Mouse (Mus musculus): ENCODE data around the gene Trim46. TPM values are rescaled to one million over a fixed set of nuclear protein-coding genes. Genes with fewer than 3 reads are reported as not detected.

Gene Trim46
- polyA plus RNA-seq, 1 experiment from 2014 or later, result 13.5 TPM

DNA sequence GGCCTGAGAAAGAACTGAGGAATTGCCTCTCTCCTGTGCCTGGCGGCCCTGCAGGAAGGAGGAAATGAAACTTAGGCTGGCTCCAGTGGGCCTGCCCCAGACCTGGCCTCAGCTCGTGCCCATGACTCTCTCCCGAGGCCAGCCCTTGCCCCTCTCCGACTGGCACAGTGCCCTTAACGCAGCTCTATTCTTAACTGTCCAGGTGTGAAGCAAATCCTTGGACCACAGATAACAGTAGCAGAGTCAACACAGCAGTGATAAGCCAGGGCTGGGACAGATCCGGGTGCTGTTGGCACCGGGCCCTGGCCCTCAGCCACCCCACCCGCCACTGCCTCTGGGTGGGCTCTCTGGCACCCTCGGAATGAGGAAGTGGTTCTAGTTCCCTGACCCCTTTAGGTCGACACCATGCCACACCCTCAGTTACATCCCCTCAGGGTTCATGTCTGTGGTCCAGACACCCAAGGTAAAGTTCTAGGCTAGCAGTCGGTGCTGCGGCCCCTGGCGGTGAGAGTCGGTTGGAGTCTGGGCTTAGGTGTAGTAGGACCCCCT is 12.5 kb downstream of the Trim46 start:
- Histone ChIP-seq H3K27ac (ENCODE audit: low read depth, low read length) (no peak overlapping the region), H3K4me3 (ENCODE audit: low read depth, low read length) (no peak overlapping the region), H3K9ac (ENCODE audit: low read length) (no peak overlapping the region), H3K4me2 (ENCODE audit: low read depth, low read length, severe bottlenecking) (no peak overlapping the region), H3K27me3 (ENCODE audit: control insufficient read depth, insufficient read depth, low read length) (no peaks in the 10 kb centered on the region), H3K4me1 (replicated peaks; ENCODE audit: control insufficient read depth, insufficient read depth, low read length) (peaks cover 2% of the 10 kb centered on the region; the same call in 1 of the 2 replicates), H3K36me3 (ENCODE audit: control insufficient read depth, insufficient read depth, low read length) (peaks cover 2% of the 10 kb centered on the region; the same call in 1 of the 2 replicates), H3K9me3 (ENCODE audit: control insufficient read depth, low read length) (no peaks in the 10 kb centered on the region)
- no peak for ATAC-seq (replicated peaks; ENCODE audit: low FRiP score)
- WGBS, result 87% methylated on average over 14 of the region's 14 CpGs
- DNase-seq (ENCODE audit: low spot score), result no peak

DNA sequence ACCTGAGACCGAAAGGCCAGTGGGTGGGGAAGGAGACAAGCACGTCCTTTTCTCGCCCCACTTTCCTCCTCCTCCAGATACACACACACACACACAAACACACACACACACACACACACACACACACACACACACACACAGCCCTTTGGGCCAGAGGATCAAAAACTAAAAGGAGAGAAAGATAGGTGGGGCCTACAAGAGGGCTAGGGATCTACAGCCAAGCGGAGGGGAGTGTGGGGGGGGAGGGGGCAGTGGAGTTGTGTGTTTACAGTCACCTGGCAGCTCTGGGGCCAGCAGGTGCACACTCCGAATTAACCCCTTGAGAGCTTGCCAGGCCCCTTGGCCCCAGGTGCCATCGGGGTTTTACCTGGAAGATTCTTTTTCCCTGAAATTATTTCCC is 13.5 kb downstream of the Trim46 start:
- H3K27ac ChIP-seq (ENCODE audit: low read depth, low read length), result no peak overlapping the region
- H3K27me3 ChIP-seq (ENCODE audit: control insufficient read depth, insufficient read depth, low read length), result no peaks in the 10 kb centered on the region
- no peaks in the 10 kb centered on the region for H3K9me3 ChIP-seq (ENCODE audit: control insufficient read depth, low read length)
- no peak overlapping the region for H3K4me3 ChIP-seq (ENCODE audit: low read depth, low read length)
- ATAC-seq (replicated peaks; ENCODE audit: low FRiP score) (no peak), DNase-seq (ENCODE audit: low spot score) (no peak)
- no peak overlapping the region for H3K4me2 ChIP-seq (ENCODE audit: low read depth, low read length, severe bottlenecking)
- H3K9ac ChIP-seq (ENCODE audit: low read length), result no peak overlapping the region
- peaks cover 2% of the 10 kb centered on the region; the same call in 1 of the 2 replicates for H3K36me3 ChIP-seq (ENCODE audit: control insufficient read depth, insufficient read depth, low read length)
- WGBS, result 67% methylated on average over 6 of the region's 6 CpGs
- peaks cover 6% of the 10 kb centered on the region; the same call in 1 of the 2 replicates for H3K4me1 ChIP-seq (replicated peaks; ENCODE audit: control insufficient read depth, insufficient read depth, low read length)

DNA sequence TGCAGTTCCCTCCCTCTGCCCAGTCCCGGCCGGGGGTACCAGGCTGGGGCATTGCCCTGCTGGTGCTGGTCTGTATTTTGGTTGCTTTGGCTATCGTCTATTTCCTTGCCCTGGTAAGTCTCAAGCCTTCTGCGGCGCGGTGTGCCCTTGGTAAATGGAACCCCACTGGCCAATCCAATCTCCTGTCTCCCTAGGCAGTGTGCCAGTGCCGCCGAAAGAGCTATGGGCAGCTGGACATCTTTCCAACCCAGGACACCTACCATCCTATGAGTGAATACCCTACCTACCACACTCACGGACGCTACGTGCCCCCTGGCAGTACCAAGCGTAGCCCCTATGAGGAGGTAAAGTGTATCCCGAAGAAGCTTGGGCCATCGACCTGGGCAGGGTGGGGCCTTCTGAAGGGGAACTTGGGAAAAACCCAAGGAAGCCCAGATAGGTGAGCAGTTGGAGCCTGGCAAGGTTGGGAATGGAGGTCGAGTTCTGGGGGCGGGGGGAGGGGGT is 14.3 kb downstream of the Trim46 start:
- no peak for ATAC-seq (replicated peaks; ENCODE audit: low FRiP score)
- Histone ChIP-seq H3K27me3 (ENCODE audit: control insufficient read depth, insufficient read depth, low read length) (no peaks in the 10 kb centered on the region), H3K36me3 (ENCODE audit: control insufficient read depth, insufficient read depth, low read length) (peaks cover 2% of the 10 kb centered on the region; the same call in 1 of the 2 replicates), H3K27ac (ENCODE audit: low read depth, low read length) (no peak overlapping the region), H3K9ac (ENCODE audit: low read length) (no peak overlapping the region), H3K4me1 (replicated peaks; ENCODE audit: control insufficient read depth, insufficient read depth, low read length) (peaks cover 6% of the 10 kb centered on the region; the same call in 1 of the 2 replicates), H3K4me3 (ENCODE audit: low read depth, low read length) (no peak overlapping the region), H3K4me2 (ENCODE audit: low read depth, low read length, severe bottlenecking) (no peak overlapping the region), H3K9me3 (ENCODE audit: control insufficient read depth, low read length) (no peaks in the 10 kb centered on the region)
- 78% methylated on average over 16 of the region's 16 CpGs for whole genome bisulfite sequencing
- DNase-seq (ENCODE audit: low spot score), result no peak

DNA sequence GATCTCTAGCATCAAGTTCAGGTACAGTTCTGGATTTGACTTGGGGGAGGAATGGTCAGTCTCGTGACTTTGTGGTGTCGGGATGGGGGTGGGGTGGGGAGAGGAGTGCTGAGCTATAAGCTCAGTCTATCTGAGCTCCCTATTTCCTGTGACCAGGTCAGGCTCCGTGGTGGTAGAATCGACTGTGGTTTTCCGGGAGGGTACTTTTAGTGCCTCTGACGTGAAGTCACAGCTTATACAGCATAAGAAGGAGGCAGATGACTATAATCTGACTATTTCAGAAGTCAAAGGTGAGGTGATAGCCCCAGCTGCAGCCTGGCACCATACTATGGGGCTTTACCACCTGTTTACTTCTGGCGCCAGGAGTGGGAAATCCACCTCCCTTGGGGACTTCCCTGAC is 14.8 kb downstream of the Trim46 start:
- ATAC-seq (replicated peaks; ENCODE audit: low FRiP score) (no peak), DNase-seq (ENCODE audit: low spot score) (no peak)
- H3K27ac ChIP-seq (ENCODE audit: low read depth, low read length), result no peak overlapping the region
- WGBS, result 75% methylated on average over 7 of the region's 7 CpGs
- no peak overlapping the region for H3K4me3 ChIP-seq (ENCODE audit: low read depth, low read length)
- no peaks in the 10 kb centered on the region for H3K27me3 ChIP-seq (ENCODE audit: control insufficient read depth, insufficient read depth, low read length)
- H3K4me2 ChIP-seq (ENCODE audit: low read depth, low read length, severe bottlenecking), result no peak overlapping the region
- H3K4me1 ChIP-seq (replicated peaks; ENCODE audit: control insufficient read depth, insufficient read depth, low read length), result peaks cover 6% of the 10 kb centered on the region; the same call in 1 of the 2 replicates
- peaks cover 2% of the 10 kb centered on the region; the same call in 1 of the 2 replicates for H3K36me3 ChIP-seq (ENCODE audit: control insufficient read depth, insufficient read depth, low read length)
- H3K9ac ChIP-seq (ENCODE audit: low read length), result no peak overlapping the region
- H3K9me3 ChIP-seq (ENCODE audit: control insufficient read depth, low read length), result no peaks in the 10 kb centered on the region

DNA sequence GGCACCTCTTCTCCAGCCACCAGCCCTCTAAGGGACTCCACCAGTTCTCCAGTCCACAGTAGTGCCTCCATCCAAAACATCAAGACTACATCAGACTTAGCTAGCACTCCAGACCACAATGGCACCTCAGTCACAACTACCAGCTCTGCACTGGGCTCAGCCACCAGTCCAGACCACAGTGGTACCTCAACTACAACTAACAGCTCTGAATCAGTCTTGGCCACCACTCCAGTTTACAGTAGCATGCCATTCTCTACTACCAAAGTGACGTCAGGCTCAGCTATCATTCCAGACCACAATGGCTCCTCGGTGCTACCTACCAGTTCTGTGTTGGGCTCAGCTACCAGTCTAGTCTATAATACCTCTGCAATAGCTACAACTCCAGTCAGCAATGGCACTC is 15.5 kb downstream of the Trim46 start:
- H3K4me1 ChIP-seq (replicated peaks; ENCODE audit: control insufficient read depth, insufficient read depth, low read length), result peaks cover 6% of the 10 kb centered on the region; the same call in 1 of the 2 replicates

DNA sequence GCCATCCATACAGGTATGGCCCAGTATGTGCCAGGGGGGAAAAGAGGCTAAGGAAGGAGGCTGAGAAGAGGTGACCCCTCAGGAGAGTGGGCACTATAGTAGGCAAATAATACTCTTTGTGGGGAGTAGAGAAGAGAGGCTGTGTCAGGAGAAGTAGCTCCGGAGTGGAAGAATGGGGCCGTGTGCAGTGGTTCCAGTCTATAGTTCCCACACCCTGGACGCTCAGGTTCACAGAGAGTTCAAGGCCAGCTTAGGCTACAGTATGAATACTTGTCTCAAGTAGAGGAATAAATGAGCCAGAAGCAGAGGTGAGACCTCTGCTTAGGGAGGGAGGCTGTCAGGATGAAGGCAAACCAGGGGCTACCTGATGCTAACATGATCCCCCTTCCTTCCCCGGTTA is 16.8 kb downstream of the Trim46 start:
- ATAC-seq (replicated peaks; ENCODE audit: low FRiP score) (no peak), DNase-seq (ENCODE audit: low spot score) (no peak)
- WGBS, result 45% methylated on average over 4 of the region's 4 CpGs
- no peak overlapping the region for H3K4me3 ChIP-seq (ENCODE audit: low read depth, low read length)
- no peak overlapping the region for H3K27ac ChIP-seq (ENCODE audit: low read depth, low read length)
- H3K9me3 ChIP-seq (ENCODE audit: control insufficient read depth, low read length), result no peaks in the 10 kb centered on the region
- no peak overlapping the region for H3K4me2 ChIP-seq (ENCODE audit: low read depth, low read length, severe bottlenecking)
- no peak overlapping the region for H3K9ac ChIP-seq (ENCODE audit: low read length)
- peaks cover 16% of the 10 kb centered on the region for H3K4me1 ChIP-seq (replicated peaks; ENCODE audit: control insufficient read depth, insufficient read depth, low read length)
- no peaks in the 10 kb centered on the region for H3K27me3 ChIP-seq (ENCODE audit: control insufficient read depth, insufficient read depth, low read length)
- H3K36me3 ChIP-seq (ENCODE audit: control insufficient read depth, insufficient read depth, low read length), result no peaks in the 10 kb centered on the region; the same call in 1 of the 2 replicates

More for the DNA sequence above, 15.5 kb downstream of the Trim46 start:
- Histone ChIP-seq H3K9ac (ENCODE audit: low read length) (no peak overlapping the region), H3K36me3 (ENCODE audit: control insufficient read depth, insufficient read depth, low read length) (no peaks in the 10 kb centered on the region; the same call in 1 of the 2 replicates), H3K9me3 (ENCODE audit: control insufficient read depth, low read length) (no peaks in the 10 kb centered on the region), H3K4me2 (ENCODE audit: low read depth, low read length, severe bottlenecking) (no peak overlapping the region), H3K27me3 (ENCODE audit: control insufficient read depth, insufficient read depth, low read length) (no peaks in the 10 kb centered on the region), H3K27ac (ENCODE audit: low read depth, low read length) (no peak overlapping the region), H3K4me3 (ENCODE audit: low read depth, low read length) (no peak overlapping the region)
- ATAC-seq (replicated peaks; ENCODE audit: low FRiP score), result no peak
- DNase-seq (ENCODE audit: low spot score), result no peak
- 96% methylated on average over 2 of the region's 2 CpGs for WGBS

DNA sequence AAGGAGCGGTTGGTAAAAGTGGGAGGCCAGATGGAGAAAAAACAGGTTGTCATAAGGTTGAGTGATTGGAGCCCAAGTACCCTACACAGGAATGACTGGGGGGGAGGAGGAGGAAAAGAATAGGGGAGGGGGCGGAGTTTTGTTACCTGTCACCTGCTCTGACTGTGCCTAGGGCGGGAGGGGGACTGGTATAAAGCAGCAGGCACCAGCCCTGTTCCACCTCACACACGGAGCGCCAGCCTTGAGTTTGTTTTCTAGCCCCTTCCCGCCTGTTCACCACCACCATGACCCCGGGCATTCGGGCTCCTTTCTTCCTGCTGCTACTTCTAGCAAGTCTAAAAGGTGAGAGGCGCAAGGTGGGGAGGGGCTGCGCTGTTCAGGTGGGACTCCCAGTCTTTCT is 17.3 kb downstream of the Trim46 start, which contains the start of gene Muc1:
Muc1 (plus strand) TSS at position 222 of the 400 bp plus-strand sequence.
- no peak for ATAC-seq (replicated peaks; ENCODE audit: low FRiP score)
- H3K4me1 ChIP-seq (replicated peaks; ENCODE audit: control insufficient read depth, insufficient read depth, low read length), result peaks cover 20% of the 10 kb centered on the region
- no peak for DNase-seq (ENCODE audit: low spot score)

DNA sequence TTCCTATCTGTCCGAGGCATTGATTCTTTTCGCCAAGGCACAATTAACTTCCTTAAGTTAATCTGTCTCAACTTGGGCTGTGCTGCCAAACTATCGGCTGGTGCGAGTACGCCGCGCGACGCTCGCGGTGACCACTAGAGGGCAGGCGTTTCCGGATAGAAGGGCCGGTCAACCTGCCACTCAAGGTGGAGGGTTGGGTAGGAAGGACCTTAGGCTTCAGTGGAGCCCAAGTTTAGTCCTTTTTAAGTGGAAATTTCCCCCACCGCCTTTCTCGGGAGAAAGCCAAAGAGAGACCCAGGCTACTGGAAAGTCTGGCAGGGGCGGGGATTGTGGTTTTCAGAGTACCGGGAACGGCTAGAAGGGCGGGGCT is 17.9 kb downstream of the Trim46 start:
- peak; percentile 10; the same call in 1 of the 2 replicates for ATAC-seq (replicated peaks; ENCODE audit: low FRiP score)

More for the DNA sequence above, 17.3 kb downstream of the Trim46 start, which contains the start of gene Muc1:
- H3K4me2 ChIP-seq (ENCODE audit: low read depth, low read length, severe bottlenecking), result peak within 1 kb of the TSS; percentile 95
- peak within 1 kb of the TSS; percentile 98 for H3K27ac ChIP-seq (ENCODE audit: low read depth, low read length)
- H3K36me3 ChIP-seq (ENCODE audit: control insufficient read depth, insufficient read depth, low read length), result no peaks in the 10 kb centered on the region; the same call in 1 of the 2 replicates
- no peaks in the 10 kb centered on the region for H3K9me3 ChIP-seq (ENCODE audit: control insufficient read depth, low read length)
- WGBS, result 26% methylated on average over 10 of the region's 10 CpGs
- no peaks in the 10 kb centered on the region for H3K27me3 ChIP-seq (ENCODE audit: control insufficient read depth, insufficient read depth, low read length)
- peak within 1 kb of the TSS; percentile 67 for H3K9ac ChIP-seq (ENCODE audit: low read length)
- H3K4me3 ChIP-seq (ENCODE audit: low read depth, low read length), result peak within 1 kb of the TSS; percentile 97

More for the DNA sequence above, 17.9 kb downstream of the Trim46 start:
- peak overlapping the region; percentile 95 for H3K4me2 ChIP-seq (ENCODE audit: low read depth, low read length, severe bottlenecking)
- H3K4me1 ChIP-seq (replicated peaks; ENCODE audit: control insufficient read depth, insufficient read depth, low read length), result peaks cover 25% of the 10 kb centered on the region
- no peaks in the 10 kb centered on the region for H3K27me3 ChIP-seq (ENCODE audit: control insufficient read depth, insufficient read depth, low read length)
- under 1% methylated on average over 20 of the region's 20 CpGs for WGBS
- peak overlapping the region; percentile 98 for H3K27ac ChIP-seq (ENCODE audit: low read depth, low read length)
- peak overlapping the region; percentile 67 for H3K9ac ChIP-seq (ENCODE audit: low read length)
- no peaks in the 10 kb centered on the region for H3K9me3 ChIP-seq (ENCODE audit: control insufficient read depth, low read length)
- peak; percentile 95 for DNase-seq (ENCODE audit: low spot score)
- H3K36me3 ChIP-seq (ENCODE audit: control insufficient read depth, insufficient read depth, low read length), result no peaks in the 10 kb centered on the region; the same call in 1 of the 2 replicates
- peak overlapping the region; percentile 97 for H3K4me3 ChIP-seq (ENCODE audit: low read depth, low read length)

Data from forebrain, embryonic 11.5 days (tissue).